Mouse (Mus musculus) forebrain, embryonic 16.5 days (tissue): ENCODE data around the gene Grpel1. TPM values are rescaled to one million over a fixed set of nuclear protein-coding genes. Genes with fewer than 3 reads are reported as not detected.
A peak's percentile ranks its signal among the peaks of the same experiment; 100 is the strongest.

Source experiments
- ATAC-seq: fragments of 200-750 bp; cut with Nextera tagmentation; 2 replicates; pipeline ENCODE4 v1.8.0; 2017; ENCODE audit warnings: mild to moderate bottlenecking, moderate library complexity
- H3K27ac ChIP-seq: fragments of 300-500 bp; sonication (generic); 2 replicates; pipeline ENCODE4 v1.5.1; 2014; ENCODE audit warnings: low read length, control low read depth
- H3K27me3 ChIP-seq: fragments of 300-500 bp; sonication (generic); replicated peaks from 2 replicates; pipeline ENCODE4 v1.6.1; 2014; ENCODE audit warnings: low read length; ENCODE audit not compliant: control insufficient read depth, insufficient read depth
- H3K36me3 ChIP-seq: fragments of 300-500 bp; sonication (generic); 2 replicates; pipeline ENCODE4 v1.6.1; 2014; ENCODE audit not compliant: control insufficient read depth, insufficient read depth
- H3K4me1 ChIP-seq: fragments of 300-500 bp; sonication (generic); replicated peaks from 2 replicates; pipeline ENCODE4 v1.6.1; 2014; ENCODE audit warnings: low read length; ENCODE audit not compliant: control insufficient read depth, insufficient read depth
- H3K4me2 ChIP-seq: fragments of 300-500 bp; sonication (generic); 2 replicates; pipeline ENCODE4 v1.6.1; 2014; ENCODE audit warnings: mild to moderate bottlenecking, low read length, control low read depth
- H3K4me3 ChIP-seq: fragments of 300-500 bp; sonication (generic); replicated peaks from 2 replicates; pipeline ENCODE4 v1.5.1; 2014; ENCODE audit warnings: mild to moderate bottlenecking, low read length, control low read depth
- H3K9ac ChIP-seq: fragments of 300-500 bp; sonication (generic); replicated peaks from 2 replicates; pipeline ENCODE4 v1.6.1; 2014; ENCODE audit warnings: low read depth, low read length, control low read depth
- H3K9me3 ChIP-seq: fragments of 300-500 bp; sonication (generic); 2 replicates; pipeline ENCODE4 v1.6.1; 2016; ENCODE audit warnings: low read length; ENCODE audit not compliant: control insufficient read depth
- WGBS: fragments of 180-500 bp; shearing (Covaris S2); extraction: QIAGEN DNeasy Blood & Tissue Kit; methylation state at CpG from one replicate; pipeline ENCODE4 v1.1.7; 2014; 5-methylcytosine and 5-hydroxymethylcytosine counted together
- polyA plus RNA-seq: library from polyadenylated mRNA; unstranded; fragments of >200 nt; fragmentation: Nextera tagmentation; extraction: Ambion mirVana; gene quantifications from 2 replicates; pipeline ENCODE4 v1.2.1, GENCODE M21; 2015

Grpel1 gene
- polyA plus RNA-seq, 1 experiment from 2014 or later: 44.1 TPM

DNA sequence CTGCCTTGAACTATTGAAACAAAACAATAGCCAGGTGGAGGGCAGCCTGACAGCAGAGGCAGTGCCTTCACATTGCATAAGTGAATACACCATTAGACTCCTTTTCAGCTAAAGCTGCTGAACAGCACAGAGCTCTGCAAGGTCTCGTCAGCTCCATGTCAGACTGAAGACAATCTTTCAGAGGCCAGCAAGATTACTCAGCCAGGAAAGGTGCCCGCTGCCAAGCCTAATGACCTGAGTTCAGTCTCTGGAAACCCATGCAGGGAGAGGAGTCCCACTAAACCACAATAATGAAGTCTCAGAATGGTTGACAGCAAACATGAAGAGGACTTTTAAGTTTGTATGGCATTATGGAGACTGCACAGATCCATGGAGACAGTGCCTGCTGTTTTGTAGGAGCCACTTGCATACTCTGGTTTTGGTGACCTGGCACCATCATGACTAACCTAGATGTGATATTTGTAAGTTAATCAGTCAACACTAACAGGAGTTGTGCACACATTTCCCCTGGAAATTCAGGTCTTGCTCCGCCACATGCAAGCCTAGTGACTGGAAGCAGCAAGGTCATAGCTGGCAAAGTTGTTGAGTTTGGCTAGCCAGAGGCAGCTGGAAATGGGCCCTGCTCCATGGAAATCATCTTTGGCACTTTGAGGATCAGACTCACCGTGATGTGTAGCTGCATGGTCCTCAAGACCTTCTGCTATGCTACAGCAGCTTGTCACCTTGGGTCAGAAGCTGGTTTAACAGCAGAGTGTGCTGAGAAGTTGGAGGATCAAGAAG is 8.3 kb downstream of the Grpel1 start:
- no peaks in the 10 kb centered on the region for H3K27me3 ChIP-seq
- peaks cover 26% of the 10 kb centered on the region for H3K36me3 ChIP-seq
- H3K4me3 ChIP-seq: no peak overlapping the region
- H3K9me3 ChIP-seq: no peaks in the 10 kb centered on the region
- H3K27ac ChIP-seq: no peak overlapping the region
- H3K9ac ChIP-seq: no peak overlapping the region
- H3K4me1 ChIP-seq: no peaks in the 10 kb centered on the region
- ATAC-seq: no peak
- WGBS: 87% methylated on average over 4 of the region's 4 CpGs
- no peak overlapping the region for H3K4me2 ChIP-seq

DNA sequence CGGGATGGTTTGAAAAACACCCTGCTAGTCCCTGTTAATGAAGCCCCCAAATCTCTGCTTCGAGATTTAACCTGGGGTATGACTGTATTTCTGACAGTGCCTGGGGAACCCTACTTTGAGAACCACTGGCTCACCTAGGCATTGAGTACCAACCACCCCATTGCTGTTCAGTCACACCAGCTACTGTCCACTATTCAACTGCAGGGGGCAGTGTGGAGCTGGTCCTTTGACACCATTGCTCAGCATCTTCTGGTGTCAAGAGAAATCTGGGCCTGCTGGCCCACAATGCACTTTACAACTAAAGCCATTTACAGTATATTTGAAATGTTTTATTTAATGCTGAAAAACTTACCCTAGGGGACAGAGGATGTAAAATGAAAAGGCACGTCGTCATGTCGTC is 9.5 kb downstream of the Grpel1 start:
- Histone ChIP-seq H3K4me2 (no peak overlapping the region), H3K36me3 (peaks cover 26% of the 10 kb centered on the region), H3K27me3 (no peaks in the 10 kb centered on the region), H3K9ac (no peak overlapping the region), H3K4me1 (no peaks in the 10 kb centered on the region), H3K27ac (no peak overlapping the region), H3K9me3 (no peaks in the 10 kb centered on the region), H3K4me3 (no peak overlapping the region)
- ATAC-seq: no peak
- WGBS: 82% methylated on average over 5 of the region's 5 CpGs

- Histone ChIP-seq H3K9ac (no peak overlapping the region), H3K27me3 (no peaks in the 10 kb centered on the region), H3K36me3 (peaks cover 7% of the 10 kb centered on the region; the same call in 1 of the 2 replicates), H3K4me1 (peaks cover 16% of the 10 kb centered on the region), H3K4me3 (no peak overlapping the region), H3K4me2 (no peak overlapping the region), H3K9me3 (no peaks in the 10 kb centered on the region), H3K27ac (no peak overlapping the region)
- ATAC-seq: no peak
- WGBS: 88% methylated on average over 3 of the region's 3 CpGs
Measured at GRCm38 (mm10) chr5:36477486-36477885, 12.7 kb downstream of the Grpel1 start.

GRCm38 (mm10) chr5:36478540-36479420 is 14.0 kb downstream of the Grpel1 start:
- Histone ChIP-seq H3K36me3 (no peaks in the 10 kb centered on the region), H3K9me3 (no peaks in the 10 kb centered on the region), H3K27me3 (no peaks in the 10 kb centered on the region), H3K9ac (no peak overlapping the region), H3K4me1 (peaks cover 24% of the 10 kb centered on the region), H3K4me2 (no peak overlapping the region), H3K4me3 (no peak overlapping the region), H3K27ac (no peak overlapping the region)
- no peak for ATAC-seq
- 90% methylated on average over 6 of the region's 6 CpGs for WGBS

GRCm38 (mm10) chr5:36479735-36480134 is 14.9 kb downstream of the Grpel1 start:
- Histone ChIP-seq H3K4me1 (peaks cover 25% of the 10 kb centered on the region), H3K27me3 (no peaks in the 10 kb centered on the region), H3K36me3 (no peaks in the 10 kb centered on the region), H3K4me2 (no peak overlapping the region), H3K27ac (no peak overlapping the region), H3K9me3 (no peaks in the 10 kb centered on the region), H3K9ac (no peak overlapping the region), H3K4me3 (no peak overlapping the region)
- 79% methylated on average over 2 of the region's 2 CpGs for WGBS
- no peak for ATAC-seq

DNA sequence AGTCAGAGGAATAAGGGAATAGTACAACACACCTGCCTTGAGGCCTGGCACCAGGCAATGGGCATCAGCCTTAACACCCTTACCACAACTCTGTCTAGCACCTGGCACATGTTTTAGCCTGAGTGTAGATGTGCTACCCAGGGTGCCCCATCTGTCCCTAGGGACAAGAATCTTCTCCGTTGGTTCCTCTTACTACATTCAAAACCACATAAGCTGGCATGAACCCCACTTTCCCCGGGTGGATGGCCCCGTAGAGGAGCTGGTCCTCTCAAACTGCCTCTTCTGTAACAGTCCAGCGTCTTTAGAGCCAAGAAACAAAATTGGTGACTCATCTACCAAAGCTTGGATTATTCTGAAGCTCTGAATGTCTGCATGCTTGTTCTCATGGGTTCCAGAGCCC is 15.6 kb downstream of the Grpel1 start:
- WGBS: 95% methylated on average over 4 of the region's 4 CpGs
- Histone ChIP-seq H3K4me1 (peaks cover 32% of the 10 kb centered on the region), H3K4me2 (no peak overlapping the region), H3K36me3 (no peaks in the 10 kb centered on the region), H3K27me3 (no peaks in the 10 kb centered on the region), H3K9ac (no peak overlapping the region), H3K9me3 (no peaks in the 10 kb centered on the region), H3K4me3 (no peak overlapping the region), H3K27ac (no peak overlapping the region)
- no peak for ATAC-seq

- no peaks in the 10 kb centered on the region for H3K9me3 ChIP-seq
- 78% methylated on average over 1 of the region's 1 CpGs for WGBS
- no peak overlapping the region for H3K4me3 ChIP-seq
- H3K36me3 ChIP-seq: no peaks in the 10 kb centered on the region
- H3K27me3 ChIP-seq: no peaks in the 10 kb centered on the region
- H3K4me2 ChIP-seq: no peak overlapping the region
- no peak for ATAC-seq
- H3K27ac ChIP-seq: no peak overlapping the region
- no peak overlapping the region for H3K9ac ChIP-seq
- peaks cover 32% of the 10 kb centered on the region for H3K4me1 ChIP-seq
Measured at GRCm38 (mm10) chr5:36481114-36481513, 16.3 kb downstream of the Grpel1 start.

GRCm38 (mm10) chr5:36483203-36484101 is 18.7 kb downstream of the Grpel1 start:
- Histone ChIP-seq H3K4me1 (peaks cover 32% of the 10 kb centered on the region), H3K27ac (peak overlapping the region; percentile 72)
- WGBS: 1% methylated on average over 48 of the region's 58 CpGs

More at GRCm38 (mm10) chr5:36483203-36484101, 18.7 kb downstream of the Grpel1 start:
- Histone ChIP-seq H3K4me2 (peak overlapping the region; percentile 74), H3K36me3 (no peaks in the 10 kb centered on the region), H3K27me3 (no peaks in the 10 kb centered on the region), H3K4me3 (peak overlapping the region; percentile 98), H3K9me3 (no peaks in the 10 kb centered on the region), H3K9ac (peak overlapping the region; percentile 94)
- peak; percentile 29 for ATAC-seq
